Mouse (Mus musculus) midbrain, embryonic 10.5 days (tissue): ENCODE results near the gene Bckdha. TPM values are rescaled to one million over a fixed set of nuclear protein-coding genes. Genes with fewer than 3 reads are reported as not detected.

Experiments used
- DNase-seq: peaks from one replicate; pipeline ENCODE4 v3.0.0-alpha.2; 2017; ENCODE audit warnings: low spot score
- H3K27ac ChIP-seq: fragments of 300-500 bp; sonication (generic); replicated peaks from 2 replicates; pipeline ENCODE4 v1.5.1; 2016; ENCODE audit warnings: mild to moderate bottlenecking
- H3K27me3 ChIP-seq: fragments of 300-500 bp; sonication (generic); 2 replicates; pipeline ENCODE4 v1.6.1; 2016; ENCODE audit warnings: low read depth, mild to moderate bottlenecking; ENCODE audit not compliant: poor library complexity, severe bottlenecking
- H3K36me3 ChIP-seq: fragments of 300-500 bp; sonication (generic); 2 replicates; pipeline ENCODE4 v1.6.1; 2016; ENCODE audit warnings: mild to moderate bottlenecking, moderate library complexity
- H3K4me1 ChIP-seq: fragments of 300-500 bp; sonication (generic); 2 replicates; pipeline ENCODE4 v1.6.1; 2016
- H3K4me3 ChIP-seq: fragments of 300-500 bp; sonication (generic); 2 replicates; pipeline ENCODE4 v1.5.1; 2016; ENCODE audit warnings: mild to moderate bottlenecking, moderate library complexity
- H3K9me3 ChIP-seq: fragments of 300-500 bp; sonication (generic); replicated peaks from 2 replicates; pipeline ENCODE4 v1.6.1; 2016; ENCODE audit warnings: mild to moderate bottlenecking
- WGBS: fragments of 180-500 bp; shearing (Covaris S2); methylation state at CpG from one replicate; pipeline ENCODE4 v1.1.7; 2016; 5-methylcytosine and 5-hydroxymethylcytosine counted together
- polyA plus RNA-seq: library from polyadenylated mRNA; unstranded; fragments of >200 nt; fragmentation: Nextera tagmentation; extraction: Ambion mirVana; gene quantifications from 2 replicates; pipeline ENCODE4 v1.2.1, GENCODE M21; 2016

The Bckdha gene
- polyA plus RNA-seq, 1 experiment from 2014 or later, result 45.2 TPM

DNA sequence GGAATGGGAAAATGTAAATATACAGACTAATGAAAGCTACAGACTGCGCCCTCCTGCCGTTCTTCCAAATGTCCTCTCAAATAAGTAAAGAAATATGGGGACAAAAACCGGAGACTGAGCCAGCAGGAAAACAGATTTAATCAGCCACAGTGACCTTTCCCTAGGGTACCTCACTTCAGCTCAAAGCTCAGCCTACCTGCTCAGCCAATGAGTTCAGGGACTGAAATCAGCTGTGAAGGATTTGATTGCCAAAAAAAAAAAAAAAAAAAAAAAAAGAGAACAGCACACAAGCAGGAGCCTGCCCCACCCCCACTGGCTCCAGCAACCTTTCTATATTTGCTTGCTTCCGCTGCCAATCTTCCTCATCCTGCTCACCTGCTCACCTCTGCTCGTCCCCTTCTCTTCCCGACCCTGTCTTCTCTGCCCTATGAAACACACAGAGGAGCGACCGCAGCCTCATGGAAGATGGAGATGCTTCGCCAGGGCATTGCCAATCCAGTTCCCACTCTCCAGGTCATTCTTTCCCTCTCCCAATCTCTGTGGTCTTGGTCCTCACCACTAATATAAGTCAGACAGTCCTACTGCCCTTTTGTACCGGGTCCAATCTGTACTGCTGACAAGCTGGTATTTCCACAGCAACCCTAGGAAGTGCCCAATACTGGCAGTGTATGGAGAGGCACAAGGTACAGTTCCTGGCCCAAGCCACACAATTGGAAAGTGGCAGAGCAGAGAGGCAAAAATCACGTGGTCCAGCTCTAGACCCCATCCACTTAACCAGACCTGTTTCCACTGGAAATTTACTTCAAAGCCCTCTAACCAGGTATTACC, 3.0 kb downstream of the Bckdha start:
- WGBS, result 78% methylated on average over 11 of the region's 11 CpGs
- Histone ChIP-seq H3K27ac (no peak overlapping the region), H3K36me3 (no peaks in the 10 kb centered on the region), H3K4me1 (peaks cover 25% of the 10 kb centered on the region), H3K4me3 (no peak overlapping the region), H3K27me3 (no peaks in the 10 kb centered on the region), H3K9me3 (no peaks in the 10 kb centered on the region)
- no peak for DNase-seq

DNA sequence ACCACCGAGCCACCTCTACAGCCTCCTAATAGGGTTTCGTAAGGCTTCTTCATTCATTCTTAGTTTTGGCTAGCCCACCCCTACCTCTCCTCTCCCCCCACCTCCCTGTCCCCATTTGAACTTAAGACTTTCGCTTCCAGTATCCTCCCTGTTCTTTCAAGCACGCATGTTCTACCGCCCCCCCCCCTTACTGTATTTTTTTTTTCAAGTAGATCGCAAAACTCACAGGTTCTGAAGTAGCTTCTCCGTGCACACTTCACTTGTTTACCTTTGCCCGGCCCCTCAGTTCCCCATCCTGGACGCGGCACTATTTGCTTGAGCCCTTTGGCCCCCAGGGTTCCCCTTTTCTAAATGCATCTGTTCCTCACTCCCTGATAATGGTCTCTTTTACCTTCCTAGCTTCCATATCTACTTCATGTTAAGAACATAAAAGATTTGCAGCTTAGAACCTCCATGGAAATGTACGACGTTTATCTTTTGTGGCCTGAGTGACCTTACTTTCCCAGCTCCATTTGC, 6.5 kb downstream of the Bckdha start:
- Histone ChIP-seq H3K9me3 (no peaks in the 10 kb centered on the region), H3K4me1 (peaks cover 13% of the 10 kb centered on the region), H3K27ac (no peak overlapping the region), H3K36me3 (no peaks in the 10 kb centered on the region), H3K4me3 (no peak overlapping the region), H3K27me3 (no peaks in the 10 kb centered on the region)
- no peak for DNase-seq
- WGBS, result 94% methylated on average over 12 of the region's 12 CpGs

DNA sequence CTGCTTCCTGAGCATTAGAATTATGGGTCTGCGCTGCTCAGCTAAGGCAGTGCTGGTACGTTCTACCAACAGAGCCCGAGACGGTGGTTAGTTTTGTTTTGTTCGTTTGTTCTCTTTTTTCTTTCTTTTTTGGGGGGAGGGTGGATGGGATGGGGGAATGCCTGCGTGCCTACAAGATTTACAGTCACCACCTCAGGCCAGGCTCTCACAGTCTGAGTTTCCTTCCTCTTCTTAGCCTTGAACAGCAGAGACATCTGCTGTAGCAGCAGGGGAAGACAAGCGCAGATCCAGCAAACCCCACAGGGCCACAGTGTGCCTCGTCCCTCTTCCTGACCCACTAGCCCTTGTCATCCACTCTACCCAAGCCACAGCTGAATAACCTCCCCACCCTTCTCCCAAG, 7.5 kb downstream of the Bckdha start:
- H3K4me1 ChIP-seq, result peaks cover 8% of the 10 kb centered on the region
- no peak overlapping the region for H3K4me3 ChIP-seq
- no peaks in the 10 kb centered on the region for H3K36me3 ChIP-seq
- no peaks in the 10 kb centered on the region for H3K27me3 ChIP-seq
- WGBS, result 94% methylated on average over 8 of the region's 8 CpGs
- DNase-seq, result no peak
- no peak overlapping the region for H3K27ac ChIP-seq
- no peaks in the 10 kb centered on the region for H3K9me3 ChIP-seq

DNA sequence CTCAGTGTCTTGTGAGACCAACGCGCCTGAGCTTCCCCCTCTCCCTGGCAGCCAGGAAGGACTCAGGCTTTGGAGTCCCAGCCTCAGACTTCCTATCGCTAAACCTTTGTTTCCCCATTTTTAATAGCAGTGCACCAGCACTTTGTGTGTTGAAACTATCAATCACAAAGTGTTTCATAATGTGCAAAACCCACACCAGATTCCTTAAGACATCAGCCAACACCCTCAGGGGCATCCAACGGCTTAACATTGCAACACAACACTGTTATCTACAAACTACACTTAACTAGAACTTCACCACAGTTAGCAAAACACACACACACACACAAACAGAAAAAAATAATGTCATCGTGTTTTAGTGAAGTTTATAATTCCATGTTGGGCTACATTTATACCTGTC, 8.9 kb downstream of the Bckdha start:
- Histone ChIP-seq H3K9me3 (no peaks in the 10 kb centered on the region), H3K27ac (no peak overlapping the region), H3K4me3 (no peak overlapping the region), H3K27me3 (no peaks in the 10 kb centered on the region), H3K4me1 (peaks cover 8% of the 10 kb centered on the region), H3K36me3 (no peaks in the 10 kb centered on the region)
- DNase-seq, result no peak
- WGBS, result 85% methylated on average over 5 of the region's 5 CpGs

DNA sequence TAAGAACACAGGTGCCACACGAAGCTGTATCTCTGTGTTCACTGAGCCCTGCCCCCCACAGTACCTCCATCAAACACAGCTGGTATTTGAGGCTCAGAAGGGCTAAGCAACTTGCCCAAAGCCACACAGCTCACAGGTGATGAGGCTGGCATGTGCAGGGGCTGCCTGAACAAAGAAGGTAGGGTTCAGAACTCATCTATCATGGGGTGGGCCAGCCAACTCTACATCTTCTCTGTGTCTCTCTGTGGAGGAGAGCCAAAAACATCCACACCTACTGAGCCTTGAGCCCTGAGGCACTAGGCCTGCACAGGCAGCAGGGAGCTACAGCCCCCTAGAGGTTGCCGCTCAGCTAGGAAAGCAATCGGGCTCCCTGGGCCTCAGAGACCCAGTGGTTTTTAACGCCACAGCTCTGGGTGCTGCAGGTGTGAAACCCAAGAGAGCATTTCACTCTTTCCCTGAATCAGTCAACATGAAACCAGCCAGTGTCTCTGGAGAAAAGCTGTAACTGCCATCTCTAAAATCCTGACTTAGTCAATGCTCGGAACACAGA, 11.1 kb downstream of the Bckdha start:
- DNase-seq, result no peak

DNA sequence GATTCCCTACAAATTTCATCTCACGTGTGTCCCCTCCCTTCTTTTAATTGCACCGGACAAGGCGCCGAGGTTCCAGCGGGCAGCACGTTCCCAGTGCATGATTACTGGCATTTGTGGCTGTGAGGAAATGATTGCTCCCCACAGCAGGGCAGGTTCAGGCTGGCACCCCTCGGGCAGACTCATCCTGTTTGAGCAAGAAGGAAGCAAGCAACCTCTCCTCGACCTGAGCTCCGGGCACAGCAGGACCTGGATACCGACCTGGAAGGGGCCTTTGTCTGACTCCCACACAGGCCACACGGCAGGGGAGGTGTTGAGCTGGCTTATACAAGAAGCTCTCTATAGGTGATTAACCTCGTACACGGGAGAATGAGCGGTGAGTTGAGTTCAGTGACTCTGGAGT, 13.7 kb downstream of the Bckdha start:
- no peaks in the 10 kb centered on the region for H3K27me3 ChIP-seq
- peaks cover 5% of the 10 kb centered on the region for H3K36me3 ChIP-seq
- H3K4me3 ChIP-seq, result no peak overlapping the region
- peaks cover 8% of the 10 kb centered on the region for H3K4me1 ChIP-seq
- no peak overlapping the region for H3K27ac ChIP-seq
- H3K9me3 ChIP-seq, result no peaks in the 10 kb centered on the region
- 45% methylated on average over 14 of the region's 14 CpGs for whole genome bisulfite sequencing
- no peak for DNase-seq

More for the DNA sequence above, 11.1 kb downstream of the Bckdha start:
- Histone ChIP-seq H3K36me3 (no peaks in the 10 kb centered on the region), H3K4me3 (no peak overlapping the region), H3K27me3 (no peaks in the 10 kb centered on the region), H3K4me1 (peaks cover 8% of the 10 kb centered on the region), H3K9me3 (no peaks in the 10 kb centered on the region), H3K27ac (no peak overlapping the region)
- 60% methylated on average over 5 of the region's 5 CpGs for WGBS

DNA sequence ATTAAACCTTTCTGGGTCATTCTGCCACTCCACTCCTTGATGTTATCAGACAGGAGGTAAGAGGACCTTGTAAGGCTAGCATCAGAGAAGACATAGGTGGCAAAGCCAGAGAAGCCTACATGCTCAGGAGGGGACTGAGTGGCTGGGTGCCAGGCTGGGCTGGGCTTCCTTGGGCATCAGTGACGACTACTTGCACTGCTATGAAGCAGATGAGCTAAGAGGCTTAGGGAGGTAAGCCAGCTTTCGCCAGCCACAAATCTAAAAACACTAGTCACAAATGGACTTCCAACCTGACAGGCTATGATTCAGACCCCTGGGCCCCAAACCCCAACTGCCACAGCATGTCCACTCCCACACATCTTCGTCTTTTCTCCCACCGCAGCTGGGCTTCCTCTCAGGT, 14.2 kb downstream of the Bckdha start:
- no peak for DNase-seq

DNA sequence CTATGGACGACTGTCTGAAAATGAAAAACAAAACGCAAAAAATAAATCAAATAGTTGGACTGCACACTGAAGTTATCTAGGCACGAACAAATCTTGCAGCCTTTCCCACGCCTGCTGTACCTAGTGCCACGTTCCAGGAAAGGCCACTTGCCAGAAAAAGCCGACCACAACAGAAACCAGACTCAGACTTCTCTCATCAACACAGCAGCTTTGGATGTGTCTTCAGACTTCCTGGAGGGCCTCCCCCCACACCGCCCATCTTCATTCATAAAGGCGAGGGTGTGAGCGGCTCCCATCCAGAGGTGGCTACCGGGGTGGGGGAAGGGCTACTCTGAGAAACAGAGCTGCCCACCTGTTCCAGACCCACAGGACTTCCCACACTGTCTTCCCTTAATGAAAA, 14.6 kb downstream of the Bckdha start:
- H3K9me3 ChIP-seq, result no peaks in the 10 kb centered on the region
- WGBS, result 86% methylated on average over 10 of the region's 10 CpGs
- no peak overlapping the region for H3K27ac ChIP-seq
- H3K4me1 ChIP-seq, result peaks cover 4% of the 10 kb centered on the region
- peaks cover 5% of the 10 kb centered on the region for H3K36me3 ChIP-seq
- DNase-seq, result no peak
- H3K27me3 ChIP-seq, result no peaks in the 10 kb centered on the region
- no peak overlapping the region for H3K4me3 ChIP-seq

More for the DNA sequence above, 14.2 kb downstream of the Bckdha start:
- H3K4me1 ChIP-seq, result peaks cover 8% of the 10 kb centered on the region
- H3K36me3 ChIP-seq, result peaks cover 5% of the 10 kb centered on the region
- no peaks in the 10 kb centered on the region for H3K27me3 ChIP-seq
- no peak overlapping the region for H3K4me3 ChIP-seq
- WGBS, result 81% methylated on average over 4 of the region's 4 CpGs
- H3K9me3 ChIP-seq, result no peaks in the 10 kb centered on the region
- H3K27ac ChIP-seq, result no peak overlapping the region

DNA sequence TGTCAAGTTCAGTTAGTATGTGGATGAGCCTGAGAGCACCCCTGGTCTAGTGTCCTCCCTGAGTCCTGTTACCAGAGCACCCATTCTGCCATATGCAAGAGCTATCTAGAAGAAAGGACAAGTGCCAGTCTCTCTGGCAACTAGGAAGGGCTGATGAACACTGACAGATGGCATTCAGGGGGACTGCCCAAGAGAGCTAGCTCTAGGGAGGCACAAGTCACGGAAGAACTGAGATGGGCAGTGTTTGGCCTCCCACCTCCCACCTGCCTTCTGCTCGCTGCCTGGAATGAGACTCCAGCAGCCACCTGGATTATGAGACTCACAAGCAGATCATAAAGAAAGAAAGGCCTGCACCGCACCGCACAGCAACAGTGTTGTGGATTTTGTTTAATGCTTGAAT, 19.0 kb downstream of the Bckdha start:
- Histone ChIP-seq H3K36me3 (peaks cover 32% of the 10 kb centered on the region), H3K4me1 (no peaks in the 10 kb centered on the region), H3K27ac (no peak overlapping the region), H3K27me3 (no peaks in the 10 kb centered on the region), H3K4me3 (no peak overlapping the region), H3K9me3 (no peaks in the 10 kb centered on the region)
- WGBS, result 93% methylated on average over 4 of the region's 4 CpGs
- no peak for DNase-seq

DNA sequence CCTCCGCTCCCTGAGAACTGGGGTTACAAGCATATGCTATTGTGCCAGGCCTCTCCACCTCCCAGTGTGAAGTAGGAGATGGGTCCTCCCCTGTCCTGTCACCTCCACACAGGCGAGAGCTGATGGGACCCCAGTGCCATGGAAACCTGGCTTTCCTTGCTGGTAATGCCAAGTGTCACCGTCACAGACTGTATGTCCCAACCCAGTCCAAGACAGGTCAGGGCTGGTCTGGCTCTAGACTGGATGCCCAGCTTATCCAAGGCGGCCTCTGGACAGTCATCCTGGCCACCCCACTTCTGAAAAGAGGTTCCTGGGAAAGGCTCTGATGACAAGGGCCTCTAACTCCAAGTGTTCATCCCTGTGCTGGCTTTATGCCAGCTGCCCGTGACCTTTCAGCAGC, 21.7 kb downstream of the Bckdha start:
- WGBS, result 93% methylated on average over 5 of the region's 5 CpGs
- no peak for DNase-seq
- H3K36me3 ChIP-seq, result peaks cover 40% of the 10 kb centered on the region
- no peaks in the 10 kb centered on the region for H3K27me3 ChIP-seq
- H3K27ac ChIP-seq, result no peak overlapping the region
- H3K9me3 ChIP-seq, result no peaks in the 10 kb centered on the region
- no peaks in the 10 kb centered on the region for H3K4me1 ChIP-seq
- no peak overlapping the region for H3K4me3 ChIP-seq

DNA sequence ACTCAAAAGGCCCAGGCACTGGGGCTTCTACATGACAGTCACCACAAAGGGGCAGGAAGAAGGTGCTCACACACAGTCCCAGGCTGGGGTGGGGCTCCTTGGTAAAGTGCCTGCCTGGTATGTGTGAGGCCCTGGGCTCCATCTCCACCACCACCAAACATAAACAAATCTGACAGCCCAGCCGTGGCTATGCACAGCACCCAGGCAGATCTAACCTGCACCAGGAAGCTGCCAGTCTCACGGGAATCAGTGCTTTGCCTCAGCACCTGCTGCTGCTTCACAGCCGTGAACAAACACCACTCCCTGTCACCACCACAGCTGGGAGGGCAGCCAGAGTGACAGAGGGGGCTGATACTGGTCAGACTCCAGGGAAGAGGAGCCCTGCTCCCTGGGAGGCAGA, 22.4 kb downstream of the Bckdha start:
- Histone ChIP-seq H3K27me3 (no peaks in the 10 kb centered on the region), H3K4me1 (no peaks in the 10 kb centered on the region), H3K4me3 (no peak overlapping the region), H3K27ac (no peak overlapping the region), H3K36me3 (peaks cover 46% of the 10 kb centered on the region), H3K9me3 (no peaks in the 10 kb centered on the region)
- 67% methylated on average over 3 of the region's 3 CpGs for WGBS
- no peak for DNase-seq

DNA sequence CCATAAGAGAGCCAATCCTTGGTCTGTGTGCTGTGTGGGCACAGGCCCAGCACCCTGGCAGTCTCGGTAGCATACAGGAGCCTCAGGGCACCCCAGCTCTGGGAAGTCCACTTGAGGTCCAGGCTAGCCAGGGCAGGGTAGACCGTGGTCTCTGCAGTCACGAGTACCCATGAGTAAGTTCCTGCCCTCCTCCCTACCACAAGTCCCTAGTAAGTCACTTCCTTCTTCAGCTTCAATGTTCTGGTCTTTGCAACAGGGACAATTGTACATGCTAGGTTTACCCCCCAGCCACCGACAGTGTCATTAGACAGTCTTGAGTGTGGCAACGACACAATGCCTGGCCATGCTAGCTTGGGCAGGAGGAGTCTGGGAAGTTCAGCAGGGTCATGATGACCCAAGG, 26.1 kb downstream of the Bckdha start:
- Histone ChIP-seq H3K27me3 (peaks cover 16% of the 10 kb centered on the region), H3K4me3 (no peak overlapping the region), H3K4me1 (peaks cover 5% of the 10 kb centered on the region), H3K36me3 (peaks cover 57% of the 10 kb centered on the region), H3K9me3 (no peaks in the 10 kb centered on the region), H3K27ac (no peak overlapping the region)
- no peak for DNase-seq
- WGBS, result 95% methylated on average over 5 of the region's 5 CpGs

DNA sequence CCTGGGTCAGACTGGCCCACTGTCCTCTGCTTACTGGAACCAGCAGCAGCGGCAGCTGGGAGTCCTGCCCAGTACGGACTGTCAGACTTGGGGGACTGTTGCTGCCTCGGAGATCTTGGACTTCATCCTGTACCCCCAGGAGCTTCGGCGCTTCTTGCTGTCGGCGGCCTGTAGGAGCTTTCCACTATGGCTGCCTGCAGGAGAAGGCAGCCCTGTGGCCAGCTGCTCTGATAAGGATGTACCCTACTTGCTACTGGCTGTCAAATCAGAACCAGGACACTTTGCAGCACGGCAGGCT, 30.5 kb downstream of the Bckdha start:
- Histone ChIP-seq H3K4me1 (peaks cover 16% of the 10 kb centered on the region), H3K27ac (no peak overlapping the region), H3K9me3 (no peaks in the 10 kb centered on the region), H3K27me3 (peaks cover 28% of the 10 kb centered on the region), H3K4me3 (no peak overlapping the region), H3K36me3 (peaks cover 54% of the 10 kb centered on the region)
- DNase-seq, result no peak
- 70% methylated on average over 8 of the region's 8 CpGs for WGBS
